Mouse (Mus musculus) myocyte (in vitro differentiated cells): ENCODE measurements around the gene Abhd12. TPM values are rescaled to one million over a fixed set of nuclear protein-coding genes. Genes with fewer than 3 reads are reported as not detected.

Source experiments
- H3K27me3 ChIP-seq: one replicate; pipeline ENCODE4 v1.6.1; 2011; ENCODE audit not compliant: control insufficient read depth, insufficient read depth, insufficient read length
- H3K36me3 ChIP-seq: one replicate; pipeline ENCODE4 v1.6.1; 2011; ENCODE audit not compliant: control insufficient read depth, insufficient read depth
- H3K4me2 ChIP-seq: one replicate; pipeline ENCODE4 v1.6.1; 2011; ENCODE audit warnings: low read depth, control low read depth
- H3K4me3 ChIP-seq: one replicate; pipeline ENCODE4 v1.5.1; 2011; ENCODE audit warnings: mild to moderate bottlenecking, control low read depth, moderate library complexity
- H3K79me2 ChIP-seq: one replicate; pipeline ENCODE4 v1.6.1; 2011; ENCODE audit not compliant: control insufficient read depth, insufficient read depth
- H3ac ChIP-seq: one replicate; pipeline ENCODE4 v1.6.1; 2011; ENCODE audit not compliant: control insufficient read depth, insufficient read length
- CEBPB ChIP-seq: IDR thresholded peaks from 2 replicates; pipeline ENCODE4 v1.6.1; 2011; ENCODE audit warnings: mild to moderate bottlenecking, moderate library complexity; ENCODE audit not compliant: poor library complexity, insufficient read depth, severe bottlenecking
- E2F4 ChIP-seq: IDR thresholded peaks from one replicate; pipeline ENCODE4 v1.6.1; 2011; ENCODE audit warnings: mild to moderate bottlenecking, control low read depth, moderate library complexity; ENCODE audit not compliant: insufficient read depth
- MAX ChIP-seq: IDR thresholded peaks from one replicate; pipeline ENCODE4 v1.6.1; 2011; ENCODE audit warnings: low read depth, mild to moderate bottlenecking, control low read depth
- MYOD1 ChIP-seq, 3 experiments: IDR thresholded peaks; one replicate each; pipeline ENCODE4 v1.6.1; 2011; ENCODE audit warnings: control low read depth in 2 of 3, low read depth in 2 of 3, mild to moderate bottlenecking in 2 of 3, moderate library complexity in 1 of 3; ENCODE audit not compliant: insufficient read length in 2 of 3, control insufficient read depth in 1 of 3
- MYOG ChIP-seq, 3 experiments: IDR thresholded peaks; one replicate each; pipeline ENCODE4 v1.6.1; 2011; ENCODE audit warnings: control low read depth in 2 of 3, low read depth in 2 of 3, mild to moderate bottlenecking in 2 of 3; ENCODE audit not compliant: insufficient read length in 2 of 3, control insufficient read depth in 1 of 3, insufficient read depth in 1 of 3
- POLR2A ChIP-seq: IDR thresholded peaks from one replicate; pipeline ENCODE4 v1.6.1; 2011; ENCODE audit warnings: low read depth, mild to moderate bottlenecking, control low read depth, moderate library complexity; ENCODE audit not compliant: insufficient read length
- POLR2AphosphoS2 ChIP-seq: IDR thresholded peaks from one replicate; pipeline ENCODE4 v1.6.1; 2011; ENCODE audit warnings: low read depth, control low read depth; ENCODE audit not compliant: insufficient read length
- REST ChIP-seq: IDR thresholded peaks from one replicate; pipeline ENCODE4 v1.6.1; 2011; ENCODE audit warnings: mild to moderate bottlenecking, control low read depth, moderate library complexity; ENCODE audit not compliant: insufficient read depth, insufficient read length
- SRF ChIP-seq: IDR thresholded peaks from one replicate; pipeline ENCODE4 v1.6.1; 2011; ENCODE audit warnings: low read depth; ENCODE audit not compliant: control insufficient read depth, insufficient read length
- TCF12 ChIP-seq: IDR thresholded peaks from one replicate; pipeline ENCODE4 v1.6.1; 2011; ENCODE audit warnings: mild to moderate bottlenecking, control low read depth; ENCODE audit not compliant: poor library complexity, insufficient read depth, severe bottlenecking
- TCF3 ChIP-seq: IDR thresholded peaks from one replicate; pipeline ENCODE4 v1.6.1; 2011; ENCODE audit warnings: low read depth, control low read depth; ENCODE audit not compliant: insufficient read length
- USF1 ChIP-seq: IDR thresholded peaks from one replicate; pipeline ENCODE4 v1.6.1; 2011; ENCODE audit warnings: low read depth, mild to moderate bottlenecking, control low read depth, moderate library complexity
- polyA plus RNA-seq: library from polyadenylated mRNA; unstranded; fragments of >200 nt; fragmentation: generic; extraction: Trizol; gene quantifications from one replicate; pipeline ENCODE4 v1.2.1, GENCODE M21; 2012; ENCODE audit warnings: missing spikeins

Gene Abhd12
- polyA plus RNA-seq, 1 experiment: 50.7 TPM

GRCm38 (mm10) chr2:150895691-150896252 lies 8.8 kb downstream of the Abhd12 start:
- Histone ChIP-seq H3K27me3 (no peaks in the 10 kb centered on the region), H3K36me3 (no peaks in the 10 kb centered on the region), H3K79me2 (peaks cover 4% of the 10 kb centered on the region), H3ac (no peak overlapping the region), H3K4me3 (no peak overlapping the region), H3K4me2 (no peak overlapping the region)
- TF ChIP-seq CEBPB (no peak), SRF (no peak), TCF12 (no peak), REST (no peak), POLR2A (no peak), E2F4 (no peak), MAX (no peak), POLR2AphosphoS2 (no peak), TCF3 (no peak), USF1 (no peak)

GRCm38 (mm10) chr2:150894617-150895267 lies 9.8 kb downstream of the Abhd12 start:
- Histone ChIP-seq H3K27me3 (no peaks in the 10 kb centered on the region), H3K36me3 (no peaks in the 10 kb centered on the region), H3K4me2 (peak overlapping the region; percentile 55), H3K79me2 (peaks cover 4% of the 10 kb centered on the region), H3K4me3 (no peak overlapping the region), H3ac (no peak overlapping the region)
- TF ChIP-seq TCF12: no peak
- TF ChIP-seq REST: no peak
- no peak for TF ChIP-seq MYOG (IDR thresholded peaks at IDR 0.05; ENCODE audit: control insufficient read depth in 1 of 3, insufficient read depth in 1 of 3, insufficient read length in 2 of 3, low read depth in 2 of 3)
- no peak for TF ChIP-seq E2F4
- no peak for TF ChIP-seq MYOD1 (IDR thresholded peaks at IDR 0.05; ENCODE audit: control insufficient read depth in 1 of 3, insufficient read length in 2 of 3, low read depth in 2 of 3)
- no peak for TF ChIP-seq CEBPB
- no peak for TF ChIP-seq USF1
- no peak for TF ChIP-seq POLR2A
- no peak for TF ChIP-seq TCF3
- TF ChIP-seq MAX: no peak
- no peak for TF ChIP-seq POLR2AphosphoS2
- no peak for TF ChIP-seq SRF

- H3K4me2 ChIP-seq: no peak overlapping the region
- H3K27me3 ChIP-seq: no peaks in the 10 kb centered on the region
- no peak overlapping the region for H3K4me3 ChIP-seq
- H3K79me2 ChIP-seq: peaks cover 2% of the 10 kb centered on the region
- no peak for TF ChIP-seq REST
- TF ChIP-seq MYOD1 (IDR thresholded peaks at IDR 0.05; ENCODE audit: control insufficient read depth in 1 of 3, insufficient read length in 2 of 3, low read depth in 2 of 3): no peak
- TF ChIP-seq TCF12: no peak
- TF ChIP-seq USF1: no peak
- TF ChIP-seq MAX: no peak
- no peak for TF ChIP-seq SRF
- no peak for TF ChIP-seq POLR2AphosphoS2
- TF ChIP-seq E2F4: no peak
- TF ChIP-seq CEBPB: no peak
- TF ChIP-seq TCF3: no peak
- no peak for TF ChIP-seq POLR2A
- TF ChIP-seq MYOG (IDR thresholded peaks at IDR 0.05; ENCODE audit: control insufficient read depth in 1 of 3, insufficient read depth in 1 of 3, insufficient read length in 2 of 3, low read depth in 2 of 3): no peak
- no peaks in the 10 kb centered on the region for H3K36me3 ChIP-seq
- H3ac ChIP-seq: no peak overlapping the region
Measured at GRCm38 (mm10) chr2:150887370-150887769, 17.2 kb downstream of the Abhd12 start.

GRCm38 (mm10) chr2:150886315-150886714 lies 18.2 kb downstream of the Abhd12 start:
- Histone ChIP-seq H3K4me2 (no peak overlapping the region), H3ac (no peak overlapping the region), H3K4me3 (no peak overlapping the region), H3K27me3 (no peaks in the 10 kb centered on the region), H3K36me3 (no peaks in the 10 kb centered on the region), H3K79me2 (peaks cover 3% of the 10 kb centered on the region)
- no peak for TF ChIP-seq POLR2AphosphoS2

GRCm38 (mm10) chr2:150885814-150886213 lies 18.7 kb downstream of the Abhd12 start:
- H3K4me3 ChIP-seq: no peak overlapping the region
- no peaks in the 10 kb centered on the region for H3K36me3 ChIP-seq
- no peaks in the 10 kb centered on the region for H3K27me3 ChIP-seq
- H3K4me2 ChIP-seq: no peak overlapping the region
- peaks cover 3% of the 10 kb centered on the region for H3K79me2 ChIP-seq
- no peak overlapping the region for H3ac ChIP-seq
- TF ChIP-seq MAX: no peak
- TF ChIP-seq E2F4: no peak
